Mouse (Mus musculus) lung, postnatal 4 days (tissue): ENCODE measurements around the gene Slc19a1.

Experiments used
- DNase-seq, 2 experiments: peaks; one replicate each; pipeline ENCODE4 v3.0.0; 2021

Slc19a1 gene

GRCm38 (mm10) chr10:77097006-77097889 lies 65.2 kb downstream of the Slc19a1 start:
- DNase-seq, result no peak

- DNase-seq, result peak in 1 of 2 experiments; percentile 42
These were observed 65.8 kb downstream of the Slc19a1 start for GRCm38 (mm10) chr10:77097890-77098200.

GRCm38 (mm10) chr10:77098619-77099018 lies 66.6 kb downstream of the Slc19a1 start:
- DNase-seq, result no peak

GRCm38 (mm10) chr10:77099777-77100176 lies 67.7 kb downstream of the Slc19a1 start:
- no peak for DNase-seq

GRCm38 (mm10) chr10:77103689-77104088 lies 71.6 kb downstream of the Slc19a1 start:
- no peak for DNase-seq

- DNase-seq, result no peak
These were observed 72.3 kb downstream of the Slc19a1 start for GRCm38 (mm10) chr10:77104327-77104726.

GRCm38 (mm10) chr10:77108106-77108505 lies 76.1 kb downstream of the Slc19a1 start:
- no peak for DNase-seq

- DNase-seq, result no peak
These were observed 78.0 kb downstream of the Slc19a1 start for GRCm38 (mm10) chr10:77110010-77110409.
